In genomic region chr13:41146271-41146670, GRCm38 (mm10) we compare ENCODE assay signal across 9 mouse cellular contexts. TPM values are rescaled to one million over a fixed set of nuclear protein-coding genes. Genes with fewer than 3 reads are reported as not detected.
DNase-seq lines count a peak whose midpoint lies in the region; ATAC-seq and TF ChIP-seq lines count a peak whose summit lies in the region.
"Had no signal": no experiment of that assay in that cellular context is flagged by ENCODE, and none has a peak within 500 bp of the region (broad histone marks: within the 10 kb centered on the region; RNA-seq: fewer than 3 reads in every experiment).

No protein-coding gene starts in this region.

- WGBS in hindbrain, embryonic 10.5 days, result 76% methylated on average over 10 of the region's 10 CpGs
- 77% methylated on average over 10 of the region's 10 CpGs for WGBS in hindbrain, embryonic 16.5 days

- H3K4me2 ChIP-seq in hindbrain, embryonic 16.5 days (ENCODE audit: low read length), result no peak overlapping the region
- H3K4me2 ChIP-seq: embryonic facial prominence, embryonic 13.5 days had no signal

- in situ Hi-C loops in Patski (cut with MboI; ENCODE audit: low pct_unique_long_range_greater_than_20kb), result loop anchor here (25.0 kb wide), 1 partner anchor 441 kb away; no protein-coding TSS in a partner anchor

- intact Hi-C loops in gastrocnemius, postnatal 36 days (cut with DNase I), result loop anchor here (1.0 kb wide), 1 partner anchor 92 kb away; no protein-coding TSS in a partner anchor

- no peak for ATAC-seq in hindbrain, embryonic 16.5 days
- ATAC-seq in Patski, result no peak

- POLR2A ChIA-PET in Patski (lab: Charles Lee), result no interaction called here

- H3K9ac ChIP-seq in hindbrain, embryonic 16.5 days (ENCODE audit: low read depth, low read length), result no peak overlapping the region
- H3K9ac ChIP-seq: embryonic facial prominence, embryonic 13.5 days had no signal

- no peak overlapping the region for H3K27ac ChIP-seq in hindbrain, embryonic 10.5 days
- H3K27ac ChIP-seq in hindbrain, embryonic 16.5 days (ENCODE audit: low read depth, low read length), result no peak overlapping the region
- H3K27ac ChIP-seq: embryonic facial prominence, embryonic 13.5 days had no signal

- DNase-seq in hindbrain, embryonic 10.5 days (ENCODE audit: low spot score), result peak; percentile 56
- no peak for DNase-seq in Patski (ENCODE audit: low read depth, low spot score)
- peak; percentile 30 for DNase-seq in cerebellum, adult 9-11 months
- peak; percentile 20 to 37 for DNase-seq in gastrocnemius, postnatal 36 days
- peak; percentile 66 to 87 for DNase-seq in layer of hippocampus, postnatal 25 days (ENCODE audit: extremely low spot score in 1 of 2, low spot score in 1 of 2)
- peak; percentile 61 for DNase-seq in mesoderm, embryonic 11.5 days (ENCODE audit: low read depth, low spot score)
- DNase-seq in telencephalon, adult 2 months (ENCODE audit: low read depth, low spot score), result peak; percentile 59

- no peak overlapping the region for H3K4me3 ChIP-seq in hindbrain, embryonic 10.5 days
- no peak overlapping the region for H3K4me3 ChIP-seq in hindbrain, embryonic 16.5 days (ENCODE audit: low read length)
- H3K4me3 ChIP-seq: embryonic facial prominence, embryonic 13.5 days had no signal

- H3K27me3 ChIP-seq in hindbrain, embryonic 10.5 days (ENCODE audit: insufficient read depth, poor library complexity, severe bottlenecking), result no peaks in the 10 kb centered on the region
- no peaks in the 10 kb centered on the region for H3K27me3 ChIP-seq in hindbrain, embryonic 16.5 days (replicated peaks; ENCODE audit: control insufficient read depth, insufficient read depth, low read length)
- H3K27me3 ChIP-seq in Patski, result peaks cover 52% of the 10 kb centered on the region
- H3K27me3 ChIP-seq: embryonic facial prominence, embryonic 13.5 days had no signal

- H3K36me3 ChIP-seq in hindbrain, embryonic 10.5 days, result no peaks in the 10 kb centered on the region
- H3K36me3 ChIP-seq in hindbrain, embryonic 16.5 days (ENCODE audit: control insufficient read depth, insufficient read depth, low read length), result no peaks in the 10 kb centered on the region
- H3K36me3 ChIP-seq: embryonic facial prominence, embryonic 13.5 days had no signal

- no peaks in the 10 kb centered on the region for H3K4me1 ChIP-seq in hindbrain, embryonic 10.5 days (replicated peaks)
- no peaks in the 10 kb centered on the region for H3K4me1 ChIP-seq in hindbrain, embryonic 16.5 days (ENCODE audit: control insufficient read depth, insufficient read depth, low read depth, low read length)
- H3K4me1 ChIP-seq: embryonic facial prominence, embryonic 13.5 days had no signal

- H3K9me3 ChIP-seq in hindbrain, embryonic 10.5 days, result 0 out of 2 replicates have a peak, but pooled peaks cover 3% of the 10 kb centered on the region
- H3K9me3 ChIP-seq in hindbrain, embryonic 16.5 days (ENCODE audit: control insufficient read depth, low read length), result no peaks in the 10 kb centered on the region
- H3K9me3 ChIP-seq: embryonic facial prominence, embryonic 13.5 days had no signal

- peak; percentile 79 for TF ChIP-seq CTCF in Patski (IDR thresholded peaks at IDR 0.05)

- CTCF ChIA-PET in Patski (lab: Charles Lee), result interaction anchor here (0.8 to 1.7 kb wide), 5 partner anchors 14 to 94 kb away, joined by 3 to 8 read pairs (median 3); no protein-coding TSS in a partner anchor

RNA-seq across cellular contexts. Expression of gene Sycp2l, which starts 32.2 kb away (rescaled TPM):
- polyA plus RNA-seq in hindbrain, embryonic 10.5 days (2016; fragmentation: Nextera tagmentation; extraction: Ambion mirVana), result 0.15 TPM in 1 of 2 replicates, not detected in the other
- 0.09 TPM in 1 of 2 replicates, not detected in the other for polyA plus RNA-seq in hindbrain, embryonic 16.5 days (2015; fragmentation: Nextera tagmentation; extraction: Ambion mirVana)
- not detected for polyA plus RNA-seq in Patski (2021)
- not detected for total RNA-seq in gastrocnemius, postnatal 36 days (2021)
- not detected for total RNA-seq in layer of hippocampus, postnatal 25 days (2021)

RNA-seq across cellular contexts. Expression of gene Gcm2, which starts 35.4 kb away (rescaled TPM):
- not detected in 2 replicates for polyA plus RNA-seq in hindbrain, embryonic 10.5 days (2016; fragmentation: Nextera tagmentation; extraction: Ambion mirVana)
- polyA plus RNA-seq in hindbrain, embryonic 16.5 days (2015; fragmentation: Nextera tagmentation; extraction: Ambion mirVana), result not detected in 2 replicates
- not detected for polyA plus RNA-seq in Patski (2021)
- not detected for total RNA-seq in gastrocnemius, postnatal 36 days (2021)
- total RNA-seq in layer of hippocampus, postnatal 25 days (2021), result not detected
- polyA plus RNA-seq: embryonic facial prominence, embryonic 13.5 days had no signal
